ENCODE assay signal across 18 mouse cellular contexts in genomic region chr6:100331055-100331454, GRCm38 (mm10).
"Had no signal": no experiment of that assay in that cellular context is flagged by ENCODE, and none has a peak within 500 bp of the region (broad histone marks: within the 10 kb centered on the region; RNA-seq: fewer than 3 reads in every experiment).

No protein-coding gene starts in this region.

- DNase-seq: kidney, postnatal 10 days; layer of hippocampus, postnatal 36 days; left cerebral cortex, postnatal 4 days; lung, adult 18-20 months; lung, postnatal 10 days; lung, postnatal 36 days; thymus, adult 18-20 months; thymus, postnatal 36 days had no signal

- H3K9me3 ChIP-seq: limb, embryonic 12.5 days; limb, embryonic 15.5 days; lung, embryonic 15.5 days; midbrain, embryonic 12.5 days; midbrain, embryonic 15.5 days; neural tube, embryonic 12.5 days; neural tube, embryonic 15.5 days had no signal

- H3K4me2 ChIP-seq: limb, embryonic 12.5 days; limb, embryonic 15.5 days; liver, embryonic 11.5 days; lung, embryonic 15.5 days; midbrain, embryonic 12.5 days; midbrain, embryonic 15.5 days; neural tube, embryonic 12.5 days; neural tube, embryonic 15.5 days had no signal

- H3K9ac ChIP-seq: limb, embryonic 12.5 days; limb, embryonic 15.5 days; liver, embryonic 14.5 days; lung, embryonic 15.5 days; midbrain, embryonic 12.5 days; midbrain, embryonic 15.5 days; neural tube, embryonic 12.5 days; neural tube, embryonic 15.5 days had no signal

- H3K4me3 ChIP-seq: limb, embryonic 12.5 days; limb, embryonic 15.5 days; lung, embryonic 15.5 days; midbrain, embryonic 12.5 days; midbrain, embryonic 15.5 days; neural tube, embryonic 12.5 days; neural tube, embryonic 15.5 days had no signal

- H3K36me3 ChIP-seq: limb, embryonic 12.5 days; limb, embryonic 15.5 days; lung, embryonic 15.5 days; midbrain, embryonic 12.5 days; midbrain, embryonic 15.5 days; neural tube, embryonic 12.5 days; neural tube, embryonic 15.5 days had no signal

- H3K27me3 ChIP-seq: limb, embryonic 15.5 days; lung, embryonic 15.5 days; neural tube, embryonic 15.5 days had no signal

- ATAC-seq: intestine, postnatal 0 days; midbrain, embryonic 15.5 days had no signal

- H3K27ac ChIP-seq: limb, embryonic 12.5 days; limb, embryonic 15.5 days; liver, embryonic 14.5 days; lung, embryonic 15.5 days; midbrain, embryonic 12.5 days; midbrain, embryonic 15.5 days; neural tube, embryonic 12.5 days; neural tube, embryonic 15.5 days had no signal
